In the genomic region with DNA sequence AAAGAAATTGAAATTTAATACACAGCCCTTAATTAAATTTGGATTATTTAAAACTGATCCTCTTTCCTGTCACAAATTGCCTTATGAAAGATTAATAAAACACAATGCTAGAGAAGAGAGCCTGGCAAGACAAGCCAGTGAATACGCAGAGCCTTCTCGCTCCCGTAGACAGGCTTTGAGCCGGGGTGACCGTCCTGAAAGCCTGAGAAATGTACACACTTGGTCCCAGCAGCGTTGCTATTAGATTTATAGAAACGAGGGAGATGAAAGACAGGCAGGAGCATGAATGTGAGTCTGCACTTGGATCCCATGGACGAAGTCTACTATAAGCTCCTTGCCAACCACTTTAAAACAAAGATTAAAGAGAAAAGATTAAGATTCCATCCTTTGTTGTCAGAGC, we compare ENCODE assay signal across 22 mouse cellular contexts.
DNase-seq lines count a peak whose midpoint lies in the region; ATAC-seq and TF ChIP-seq lines count a peak whose summit lies in the region.
"Had no signal": no experiment of that assay in that cellular context is flagged by ENCODE, and none has a peak within 500 bp of the region (broad histone marks: within the 10 kb centered on the region; RNA-seq: fewer than 3 reads in every experiment).

No protein-coding gene starts in this region.

- no peaks in the 10 kb centered on the region for H3K27me3 ChIP-seq in forebrain, embryonic 10.5 days (ENCODE audit: poor library complexity, severe bottlenecking)
- H3K27me3 ChIP-seq in forebrain, postnatal 0 days (ENCODE audit: insufficient read depth, low read length): no peaks in the 10 kb centered on the region
- H3K27me3 ChIP-seq in forebrain, embryonic 11.5 days (ENCODE audit: control insufficient read depth, insufficient read depth, low read length): no peaks in the 10 kb centered on the region
- no peaks in the 10 kb centered on the region for H3K27me3 ChIP-seq in hindbrain, embryonic 12.5 days
- no peaks in the 10 kb centered on the region for H3K27me3 ChIP-seq in midbrain, embryonic 14.5 days (ENCODE audit: control insufficient read depth, insufficient read depth, low read length)
- no peaks in the 10 kb centered on the region for H3K27me3 ChIP-seq in intestine, embryonic 15.5 days (replicated peaks)
- H3K27me3 ChIP-seq: limb, embryonic 13.5 days; liver, embryonic 13.5 days; lung, embryonic 15.5 days had no signal

- no peaks in the 10 kb centered on the region for H3K9me3 ChIP-seq in forebrain, embryonic 10.5 days
- no peaks in the 10 kb centered on the region for H3K9me3 ChIP-seq in forebrain, postnatal 0 days (ENCODE audit: low read length)
- no peaks in the 10 kb centered on the region for H3K9me3 ChIP-seq in forebrain, embryonic 11.5 days (ENCODE audit: control insufficient read depth, low read length)
- H3K9me3 ChIP-seq in hindbrain, embryonic 12.5 days (replicated peaks): no peaks in the 10 kb centered on the region
- H3K9me3 ChIP-seq in midbrain, embryonic 14.5 days (ENCODE audit: control insufficient read depth, low read length): no peaks in the 10 kb centered on the region
- H3K9me3 ChIP-seq in intestine, embryonic 15.5 days: no peaks in the 10 kb centered on the region
- H3K9me3 ChIP-seq: embryonic facial prominence, embryonic 10.5 days; limb, embryonic 13.5 days; liver, embryonic 13.5 days; lung, embryonic 15.5 days had no signal

- no peak overlapping the region for H3K9ac ChIP-seq in forebrain, postnatal 0 days
- no peak overlapping the region for H3K9ac ChIP-seq in forebrain, embryonic 11.5 days (ENCODE audit: low read length)
- no peak overlapping the region for H3K9ac ChIP-seq in hindbrain, embryonic 12.5 days
- H3K9ac ChIP-seq in midbrain, embryonic 14.5 days (replicated peaks; ENCODE audit: low read length): no peak overlapping the region
- H3K9ac ChIP-seq in intestine, embryonic 15.5 days: no peak overlapping the region
- H3K9ac ChIP-seq: limb, embryonic 13.5 days; liver, embryonic 13.5 days; lung, embryonic 15.5 days had no signal

- H3K4me2 ChIP-seq in forebrain, postnatal 0 days (ENCODE audit: low read depth): no peak overlapping the region
- H3K4me2 ChIP-seq in forebrain, embryonic 11.5 days (ENCODE audit: low read depth, low read length, severe bottlenecking): no peak overlapping the region
- H3K4me2 ChIP-seq in hindbrain, embryonic 12.5 days (replicated peaks): no peak overlapping the region
- no peak overlapping the region for H3K4me2 ChIP-seq in midbrain, embryonic 14.5 days (ENCODE audit: low read length)
- no peak overlapping the region for H3K4me2 ChIP-seq in intestine, embryonic 15.5 days (replicated peaks)
- H3K4me2 ChIP-seq: limb, embryonic 13.5 days; liver, embryonic 13.5 days; lung, embryonic 15.5 days had no signal

- TF ChIP-seq CTCF in forebrain, postnatal 0 days (IDR thresholded peaks at IDR 0.05; ENCODE audit: low read depth): no peak

- 72% methylated on average over 8 of the region's 8 CpGs for WGBS in forebrain, embryonic 10.5 days
- WGBS in forebrain, postnatal 0 days: 27% methylated on average over 8 of the region's 8 CpGs
- 48% methylated on average over 8 of the region's 8 CpGs for WGBS in forebrain, embryonic 11.5 days
- WGBS in hindbrain, embryonic 12.5 days: 60% methylated on average over 8 of the region's 8 CpGs
- WGBS in midbrain, embryonic 14.5 days: 46% methylated on average over 8 of the region's 8 CpGs
- WGBS in intestine, embryonic 15.5 days: 36% methylated on average over 8 of the region's 8 CpGs

- no peak overlapping the region for H3K4me3 ChIP-seq in forebrain, embryonic 10.5 days
- H3K4me3 ChIP-seq in forebrain, postnatal 0 days (ENCODE audit: low read depth, low read length): no peak overlapping the region
- H3K4me3 ChIP-seq in forebrain, embryonic 11.5 days (ENCODE audit: low read depth, low read length): no peak overlapping the region
- no peak overlapping the region for H3K4me3 ChIP-seq in hindbrain, embryonic 12.5 days
- no peak overlapping the region for H3K4me3 ChIP-seq in midbrain, embryonic 14.5 days (replicated peaks; ENCODE audit: low read depth, low read length)
- H3K4me3 ChIP-seq in intestine, embryonic 15.5 days (replicated peaks): no peak overlapping the region
- H3K4me3 ChIP-seq: embryonic facial prominence, embryonic 10.5 days; limb, embryonic 13.5 days; liver, embryonic 13.5 days; lung, embryonic 15.5 days had no signal

- DNase-seq in forebrain, embryonic 10.5 days (ENCODE audit: extremely low spot score, low spot score): no peak
- no peak for DNase-seq in forebrain, postnatal 0 days
- DNase-seq in forebrain, embryonic 11.5 days (ENCODE audit: low spot score): no peak
- peak; percentile 29 for DNase-seq in midbrain, embryonic 14.5 days
- DNase-seq in retina, postnatal 1 day: no peak
- DNase-seq: adrenal gland, postnatal 14 days; cerebellum, adult 11 months; heart, adult 18-20 months; kidney, adult 18-20 months; kidney, postnatal 10 days; layer of hippocampus, postnatal 36 days; liver, embryonic 13.5 days; spleen, adult 18-20 months; thymus, postnatal 36 days had no signal

- H3K36me3 ChIP-seq in forebrain, embryonic 10.5 days (replicated peaks): no peaks in the 10 kb centered on the region
- no peaks in the 10 kb centered on the region for H3K36me3 ChIP-seq in forebrain, postnatal 0 days (ENCODE audit: insufficient read depth)
- no peaks in the 10 kb centered on the region for H3K36me3 ChIP-seq in forebrain, embryonic 11.5 days (ENCODE audit: control insufficient read depth, insufficient read depth, low read length)
- no peaks in the 10 kb centered on the region for H3K36me3 ChIP-seq in hindbrain, embryonic 12.5 days
- no peaks in the 10 kb centered on the region for H3K36me3 ChIP-seq in midbrain, embryonic 14.5 days (ENCODE audit: control insufficient read depth, insufficient read depth, low read length)
- no peaks in the 10 kb centered on the region for H3K36me3 ChIP-seq in intestine, embryonic 15.5 days
- H3K36me3 ChIP-seq: embryonic facial prominence, embryonic 10.5 days; G1E; limb, embryonic 13.5 days; liver, embryonic 13.5 days; lung, embryonic 15.5 days had no signal

- H3K27ac ChIP-seq in forebrain, embryonic 10.5 days: peak overlapping the region; percentile 62; the same call in 1 of the 2 replicates
- no peak overlapping the region for H3K27ac ChIP-seq in forebrain, postnatal 0 days (ENCODE audit: low read depth, low read length)
- H3K27ac ChIP-seq in forebrain, embryonic 11.5 days (ENCODE audit: low read depth, low read length): 0 out of 2 replicates have a peak overlapping the region, but pooled peaks have one; percentile 25
- H3K27ac ChIP-seq in hindbrain, embryonic 12.5 days: peak overlapping the region; percentile 64
- H3K27ac ChIP-seq in midbrain, embryonic 14.5 days (replicated peaks; ENCODE audit: low read depth, low read length): no peak overlapping the region
- H3K27ac ChIP-seq in intestine, embryonic 15.5 days: no peak overlapping the region
- H3K27ac ChIP-seq: embryonic facial prominence, embryonic 10.5 days; limb, embryonic 13.5 days; liver, embryonic 13.5 days; lung, embryonic 15.5 days; macrophage had no signal

- ATAC-seq in forebrain, postnatal 0 days: no peak
- ATAC-seq in forebrain, embryonic 11.5 days (replicated peaks; ENCODE audit: low FRiP score): peak; percentile 39; the same call in 1 of the 2 replicates
- ATAC-seq in hindbrain, embryonic 12.5 days (ENCODE audit: low FRiP score): peak; percentile 59
- 0 out of 2 replicates have a peak, but pooled peaks have one; percentile 55 for ATAC-seq in midbrain, embryonic 14.5 days (ENCODE audit: low FRiP score, low TSS enrichment)
- no peak for ATAC-seq in intestine, embryonic 15.5 days
- ATAC-seq: activated CD4-positive, CD25-positive, alpha-beta regulatory T cell, adult 4 months had no signal

- H3K4me1 ChIP-seq in forebrain, embryonic 10.5 days: peaks cover 24% of the 10 kb centered on the region
- H3K4me1 ChIP-seq in forebrain, postnatal 0 days (ENCODE audit: insufficient read depth): no peaks in the 10 kb centered on the region
- peaks cover 2% of the 10 kb centered on the region; the same call in 1 of the 2 replicates for H3K4me1 ChIP-seq in forebrain, embryonic 11.5 days (replicated peaks; ENCODE audit: control insufficient read depth, insufficient read depth, low read length)
- peaks cover 9% of the 10 kb centered on the region for H3K4me1 ChIP-seq in hindbrain, embryonic 12.5 days
- no peaks in the 10 kb centered on the region for H3K4me1 ChIP-seq in midbrain, embryonic 14.5 days (ENCODE audit: control insufficient read depth, insufficient read depth, low read length)
- H3K4me1 ChIP-seq in intestine, embryonic 15.5 days (replicated peaks): peaks cover 6% of the 10 kb centered on the region; the same call in 1 of the 2 replicates
- H3K4me1 ChIP-seq: liver, embryonic 13.5 days had no signal

Comparison
In these comparisons a context has a peak if more than half of its experiments do, and no peak if none do; other contexts are left out.
1. H3K27ac ChIP-seq: peak in forebrain, embryonic 10.5 days (single experiment), forebrain, embryonic 11.5 days (single experiment) and hindbrain, embryonic 12.5 days (single experiment); none in forebrain, postnatal 0 days (single experiment), midbrain, embryonic 14.5 days (single experiment) and intestine, embryonic 15.5 days (single experiment).
2. ATAC-seq: peak in forebrain, embryonic 11.5 days (single experiment), hindbrain, embryonic 12.5 days (single experiment) and midbrain, embryonic 14.5 days (single experiment); none in forebrain, postnatal 0 days (single experiment) and intestine, embryonic 15.5 days (single experiment).